Mouse (Mus musculus) embryonic facial prominence, embryonic 14.5 days (tissue): ENCODE data around the gene Sema4a. TPM values are rescaled to one million over a fixed set of nuclear protein-coding genes. Genes with fewer than 3 reads are reported as not detected.
"Not testable (repeated sequence)": the region's sequence is repeated elsewhere in the genome, so short reads cannot be mapped to it uniquely, and the experiment has no call there.

Source experiments
- ATAC-seq: fragments of 200-750 bp; cut with Nextera tagmentation; 2 replicates; pipeline ENCODE4 v1.8.0; 2017; ENCODE audit warnings: low read depth, moderate number of reproducible peaks, moderate TSS enrichment
- DNase-seq: peaks from one replicate; pipeline ENCODE4 v3.0.0-alpha.2; 2015; ENCODE audit warnings: low spot score
- H3K27ac ChIP-seq: fragments of 300-500 bp; sonication (generic); replicated peaks from 2 replicates; pipeline ENCODE4 v1.5.1; 2014; ENCODE audit warnings: low read depth, mild to moderate bottlenecking, low read length, moderate library complexity
- H3K27me3 ChIP-seq: fragments of 300-500 bp; sonication (generic); replicated peaks from 2 replicates; pipeline ENCODE4 v1.6.1; 2014; ENCODE audit warnings: low read length; ENCODE audit not compliant: control insufficient read depth, insufficient read depth
- H3K36me3 ChIP-seq: fragments of 300-500 bp; sonication (generic); 2 replicates; pipeline ENCODE4 v1.6.1; 2014; ENCODE audit warnings: low read length, mixed read lengths; ENCODE audit not compliant: control insufficient read depth, insufficient read depth
- H3K4me1 ChIP-seq: fragments of 300-500 bp; sonication (generic); 2 replicates; pipeline ENCODE4 v1.6.1; 2014; ENCODE audit warnings: antibody characterized with exemption, low read length; ENCODE audit not compliant: control insufficient read depth, insufficient read depth
- H3K4me2 ChIP-seq: fragments of 300-500 bp; sonication (generic); 2 replicates; pipeline ENCODE4 v1.6.1; 2014; ENCODE audit warnings: low read depth, mild to moderate bottlenecking, low read length, moderate library complexity, mixed read lengths
- H3K4me3 ChIP-seq: fragments of 300-500 bp; sonication (generic); 2 replicates; pipeline ENCODE4 v1.5.1; 2014; ENCODE audit warnings: low read depth, mild to moderate bottlenecking, low read length
- H3K9ac ChIP-seq: fragments of 300-500 bp; sonication (generic); 2 replicates; pipeline ENCODE4 v1.6.1; 2014; ENCODE audit warnings: low read depth, mild to moderate bottlenecking, low read length, moderate library complexity, mixed read lengths
- H3K9me3 ChIP-seq: fragments of 300-500 bp; sonication (generic); 2 replicates; pipeline ENCODE4 v1.6.1; 2016; ENCODE audit warnings: low read length; ENCODE audit not compliant: control insufficient read depth
- WGBS: fragments of 180-500 bp; shearing (Covaris S2); extraction: QIAGEN DNeasy Blood & Tissue Kit; methylation state at CpG from one replicate; pipeline ENCODE4 v1.1.7; 2014; 5-methylcytosine and 5-hydroxymethylcytosine counted together
- polyA plus RNA-seq: library from polyadenylated mRNA; unstranded; fragments of >200 nt; fragmentation: Nextera tagmentation; extraction: Ambion mirVana; gene quantifications from 2 replicates; pipeline ENCODE4 v1.2.1, GENCODE M21; 2014

Gene Sema4a
- polyA plus RNA-seq, 1 experiment from 2014 or later = 9.5 TPM

GRCm38 (mm10) chr3:88437454-88437853, 23.5 kb downstream of the Sema4a start:
- Histone ChIP-seq H3K9me3 (no peaks in the 10 kb centered on the region), H3K9ac (0 out of 2 replicates have a peak overlapping the region, but pooled peaks have one; percentile 50), H3K4me2 (peak overlapping the region; percentile 52; the same call in 1 of the 2 replicates), H3K27ac (no peak overlapping the region), H3K4me3 (no peak overlapping the region; the same call in 1 of the 2 replicates), H3K27me3 (no peaks in the 10 kb centered on the region), H3K4me1 (peaks cover 4% of the 10 kb centered on the region), H3K36me3 (no peaks in the 10 kb centered on the region)
- DNase-seq (no peak), ATAC-seq (no peak)
- 76% methylated on average over 10 of the region's 10 CpGs for WGBS

DNA sequence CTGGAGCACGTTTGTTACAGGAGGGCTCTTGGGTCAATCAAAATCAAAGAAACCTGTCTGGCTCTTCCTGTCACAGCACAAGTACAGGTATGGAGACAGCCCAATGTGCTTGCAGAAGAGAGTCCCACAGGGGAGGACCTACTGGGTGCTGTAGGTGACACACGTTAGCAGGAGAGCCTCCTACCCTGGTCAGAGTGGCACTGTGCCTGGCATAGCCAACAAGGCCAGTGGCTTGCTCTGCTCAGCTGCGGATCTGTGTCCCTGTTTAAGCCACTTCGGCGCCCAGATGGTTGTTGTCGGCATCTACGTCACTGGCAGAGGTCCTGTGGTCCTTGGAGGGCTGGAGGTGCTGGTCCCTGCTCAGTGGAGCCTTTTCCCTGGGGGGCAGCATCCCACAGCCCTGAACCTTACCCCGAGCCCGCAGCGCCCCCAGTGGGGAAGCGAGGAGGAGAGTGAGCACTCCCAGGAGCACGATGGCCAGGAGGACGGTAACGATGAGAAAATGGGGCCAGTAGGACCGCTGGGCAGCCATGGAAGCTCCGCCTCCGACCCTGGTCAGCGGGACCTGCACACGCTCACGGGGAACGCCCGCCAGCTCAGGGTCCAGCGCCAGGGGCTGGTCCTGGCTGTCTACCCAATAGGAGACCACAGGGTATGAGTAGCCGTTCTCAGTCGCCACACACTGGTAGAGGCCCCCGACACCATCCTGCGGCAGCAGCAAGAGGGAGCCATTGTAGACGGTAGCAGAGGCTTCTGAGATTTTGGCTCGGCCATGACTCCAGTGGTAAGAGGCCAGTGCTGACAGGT, 24.4 kb downstream of the Sema4a start:
- peak; percentile 91 for ATAC-seq
- peaks cover 4% of the 10 kb centered on the region for H3K4me1 ChIP-seq
- H3K36me3 ChIP-seq = no peaks in the 10 kb centered on the region
- no peaks in the 10 kb centered on the region for H3K27me3 ChIP-seq
- 15% methylated on average over 18 of the region's 29 CpGs for WGBS
- no peak overlapping the region for H3K27ac ChIP-seq
- peak overlapping the region; percentile 50; the same call in 1 of the 2 replicates for H3K9ac ChIP-seq
- DNase-seq = peak; percentile 72
- no peaks in the 10 kb centered on the region for H3K9me3 ChIP-seq
- peak overlapping the region; percentile 52 for H3K4me2 ChIP-seq
- peak overlapping the region; percentile 29 for H3K4me3 ChIP-seq

GRCm38 (mm10) chr3:88435515-88435914, 25.5 kb downstream of the Sema4a start:
- no peaks in the 10 kb centered on the region for H3K27me3 ChIP-seq
- 46% methylated on average over 10 of the region's 10 CpGs for WGBS
- H3K4me2 ChIP-seq = no peak overlapping the region
- no peaks in the 10 kb centered on the region for H3K36me3 ChIP-seq
- no peak overlapping the region for H3K9ac ChIP-seq
- H3K4me3 ChIP-seq = no peak overlapping the region
- H3K4me1 ChIP-seq = peaks cover 4% of the 10 kb centered on the region
- ATAC-seq (no peak), DNase-seq (no peak)
- H3K27ac ChIP-seq = no peak overlapping the region
- no peaks in the 10 kb centered on the region for H3K9me3 ChIP-seq

GRCm38 (mm10) chr3:88428639-88429038, 32.3 kb downstream of the Sema4a start:
- not testable (repeated sequence) for DNase-seq, H3K9ac ChIP-seq, H3K9me3 ChIP-seq, H3K27me3 ChIP-seq, H3K27ac ChIP-seq, H3K36me3 ChIP-seq, H3K4me2 ChIP-seq, H3K4me1 ChIP-seq, ATAC-seq, H3K4me3 ChIP-seq
- WGBS = 73% methylated on average over 8 of the region's 8 CpGs

GRCm38 (mm10) chr3:88427342-88427905, 33.6 kb downstream of the Sema4a start:
- H3K9ac ChIP-seq = no peak overlapping the region
- WGBS = 80% methylated on average over 4 of the region's 4 CpGs
- no peak for ATAC-seq
- no peaks in the 10 kb centered on the region for H3K27me3 ChIP-seq
- peaks cover 10% of the 10 kb centered on the region for H3K4me1 ChIP-seq
- H3K4me3 ChIP-seq = no peak overlapping the region
- H3K36me3 ChIP-seq = no peaks in the 10 kb centered on the region
- no peak overlapping the region for H3K27ac ChIP-seq
- no peak overlapping the region for H3K4me2 ChIP-seq
- H3K9me3 ChIP-seq = no peaks in the 10 kb centered on the region
- no peak for DNase-seq

DNA sequence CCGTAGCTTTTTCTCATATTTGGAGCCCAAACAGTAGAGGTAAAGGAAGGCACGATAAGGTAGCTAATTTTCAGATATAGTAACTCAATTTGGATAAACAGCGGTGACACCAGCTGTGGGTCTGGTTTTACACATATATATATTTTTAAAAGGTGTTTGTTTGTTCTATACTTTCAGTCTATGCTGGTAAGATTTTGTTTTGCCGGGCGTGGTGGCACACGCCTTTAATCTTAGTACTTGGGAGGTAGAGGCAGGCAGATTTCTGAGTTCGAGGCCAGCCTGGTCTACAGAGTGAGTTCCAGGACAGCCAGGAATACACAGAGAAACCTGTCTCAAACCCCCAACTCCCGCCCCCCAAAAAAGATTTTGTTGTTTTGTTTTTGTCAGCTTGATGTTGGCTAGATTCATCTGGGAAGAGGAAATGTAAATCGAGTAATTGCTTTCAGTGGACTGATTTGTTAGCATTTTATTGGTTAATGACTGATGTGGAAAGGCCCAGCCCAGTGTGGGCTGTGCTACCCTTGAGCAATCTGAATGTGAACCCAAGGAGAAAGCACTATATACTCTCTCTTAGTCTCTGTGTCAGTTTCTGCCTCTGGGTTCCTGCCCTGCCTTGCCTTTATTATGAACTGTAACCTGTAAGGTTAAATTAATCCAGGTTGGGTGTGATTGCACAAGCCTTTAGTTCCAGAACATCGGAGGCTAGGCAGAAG, 35.1 kb downstream of the Sema4a start:
- Histone ChIP-seq H3K4me3 (0 out of 2 replicates have a peak overlapping the region, but pooled peaks have one; percentile 87), H3K27ac (no peak overlapping the region), H3K4me2 (peak overlapping the region; percentile 98), H3K27me3 (no peaks in the 10 kb centered on the region), H3K36me3 (peaks cover 5% of the 10 kb centered on the region; the same call in 1 of the 2 replicates), H3K4me1 (peaks cover 10% of the 10 kb centered on the region), H3K9ac (no peak overlapping the region), H3K9me3 (no peaks in the 10 kb centered on the region)
- DNase-seq (no peak), ATAC-seq (no peak)
- WGBS = 79% methylated on average over 10 of the region's 10 CpGs

GRCm38 (mm10) chr3:88425330-88425689, 35.7 kb downstream of the Sema4a start:
- ATAC-seq = no peak
- Histone ChIP-seq H3K27ac (no peak overlapping the region; the same call in 1 of the 2 replicates), H3K9ac (peak overlapping the region; percentile 56), H3K4me2 (peak overlapping the region; percentile 98), H3K27me3 (no peaks in the 10 kb centered on the region), H3K36me3 (peaks cover 10% of the 10 kb centered on the region), H3K9me3 (no peaks in the 10 kb centered on the region), H3K4me1 (peaks cover 10% of the 10 kb centered on the region), H3K4me3 (peak overlapping the region; percentile 87)
- no peak for DNase-seq
- WGBS = 4% methylated on average over 2 of the region's 2 CpGs

- 1% methylated on average over 35 of the region's 35 CpGs for WGBS
- peak; percentile 99 for ATAC-seq
Measured at GRCm38 (mm10) chr3:88424605-88425329, 36.2 kb downstream of the Sema4a start, which contains the start of gene Slc25a44. Slc25a44 (minus strand) TSS chr3:88425139.

More at GRCm38 (mm10) chr3:88424605-88425329, 36.2 kb downstream of the Sema4a start, which contains the start of gene Slc25a44:
- Histone ChIP-seq H3K36me3 (peaks cover 16% of the 10 kb centered on the region), H3K27ac (no peak within 1 kb of the TSS; the same call in 1 of the 2 replicates), H3K4me1 (peaks cover 10% of the 10 kb centered on the region), H3K4me3 (peak within 1 kb of the TSS; percentile 87), H3K4me2 (peak within 1 kb of the TSS; percentile 98), H3K9ac (peak within 1 kb of the TSS; percentile 74), H3K27me3 (no peaks in the 10 kb centered on the region), H3K9me3 (no peaks in the 10 kb centered on the region)
- peak; percentile 99 for DNase-seq
